ENCODE assay signal across 8 mouse cellular contexts in the genomic region with DNA sequence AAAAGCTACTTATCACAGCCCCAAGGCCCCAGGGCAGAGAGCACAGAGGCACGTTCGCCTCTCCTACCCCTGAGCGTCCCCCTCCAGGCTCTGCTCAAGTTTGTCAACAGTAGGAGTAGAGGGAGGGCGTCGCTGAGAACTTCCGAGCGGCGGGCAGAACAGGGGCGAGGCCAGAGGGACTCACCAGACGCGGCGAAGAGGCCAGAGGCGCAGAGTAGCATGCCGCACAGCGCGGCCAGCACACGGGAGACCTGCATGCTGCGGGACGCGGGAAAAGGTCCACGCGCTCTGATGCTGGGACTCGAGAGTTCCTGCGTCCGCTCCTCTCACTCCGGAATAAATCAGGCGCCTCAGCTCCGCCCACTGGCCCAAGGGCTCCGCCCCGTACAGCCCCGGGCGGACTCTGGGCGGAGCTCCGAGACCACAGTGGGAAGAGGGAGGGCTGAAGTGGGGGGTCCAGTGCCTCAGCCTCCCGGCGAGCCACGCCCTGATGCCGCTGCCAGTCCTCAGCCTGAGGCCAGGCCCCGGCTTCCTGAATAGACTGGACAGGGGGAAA. TPM values are rescaled to one million over a fixed set of nuclear protein-coding genes. Genes with fewer than 3 reads are reported as not detected.
DNase-seq lines count a peak whose midpoint lies in the region; ATAC-seq lines count a peak whose summit lies in the region.

Gene Mfge8, minus strand, starts transcription at position 350 of the 556 bp plus-strand sequence.

- H3K4me2 ChIP-seq in heart, embryonic 14.5 days (ENCODE audit: low read length), result peak within 1 kb of the TSS; percentile 65
- H3K4me2 ChIP-seq in liver, embryonic 12.5 days, result peak within 1 kb of the TSS; percentile 84

- WGBS in forebrain, embryonic 10.5 days, result 0% methylated on average over 39 of the region's 39 CpGs
- under 1% methylated on average over 39 of the region's 39 CpGs for WGBS in heart, embryonic 14.5 days
- under 1% methylated on average over 39 of the region's 39 CpGs for WGBS in liver, embryonic 12.5 days (ENCODE audit: insufficient replicate concordance)

- peak within 1 kb of the TSS; percentile 75 for H3K4me3 ChIP-seq in forebrain, embryonic 10.5 days
- H3K4me3 ChIP-seq in heart, embryonic 14.5 days (ENCODE audit: control insufficient read depth in 1 of 2, insufficient read depth in 1 of 2, low read depth in 1 of 2, low read length in 2 of 2), result peak within 1 kb of the TSS; percentile 63 to 68
- peak within 1 kb of the TSS; percentile 58 for H3K4me3 ChIP-seq in liver, embryonic 12.5 days

- peaks cover 7% of the 10 kb centered on the region for H3K27me3 ChIP-seq in forebrain, embryonic 10.5 days (ENCODE audit: poor library complexity, severe bottlenecking)
- no peaks in the 10 kb centered on the region for H3K27me3 ChIP-seq in heart, embryonic 14.5 days (ENCODE audit: control insufficient read depth, insufficient read depth, low read length)
- peaks cover 10% of the 10 kb centered on the region; the same call in 1 of the 2 replicates for H3K27me3 ChIP-seq in liver, embryonic 12.5 days (replicated peaks)
- H3K27me3 ChIP-seq in splenic B cell, adult 2 months (ENCODE audit: control insufficient read depth, insufficient read depth, low read length, poor library complexity, severe bottlenecking), result no peaks in the 10 kb centered on the region

- peaks cover 32% of the 10 kb centered on the region for H3K4me1 ChIP-seq in forebrain, embryonic 10.5 days
- H3K4me1 ChIP-seq in heart, embryonic 14.5 days (ENCODE audit: control insufficient read depth in 2 of 2, insufficient read depth in 2 of 2, low read length in 2 of 2), result peaks cover 14 to 30% of the 10 kb centered on the region in 2 experiments
- H3K4me1 ChIP-seq in liver, embryonic 12.5 days, result peaks cover 27% of the 10 kb centered on the region

- no peaks in the 10 kb centered on the region for H3K9me3 ChIP-seq in forebrain, embryonic 10.5 days
- H3K9me3 ChIP-seq in heart, embryonic 14.5 days (ENCODE audit: control insufficient read depth, low read length), result no peaks in the 10 kb centered on the region
- H3K9me3 ChIP-seq in liver, embryonic 12.5 days (replicated peaks), result no peaks in the 10 kb centered on the region

- ATAC-seq in CD4-positive, CD25-positive, alpha-beta regulatory T cell, adult 4 months, result peak; percentile 90
- peak; percentile 96 for ATAC-seq in heart, embryonic 14.5 days (ENCODE audit: insufficient number of reproducible peaks, insufficient read depth, low FRiP score, low read depth)
- peak; percentile 85 for ATAC-seq in liver, embryonic 12.5 days

- peak within 1 kb of the TSS; percentile 89 for H3K27ac ChIP-seq in forebrain, embryonic 10.5 days
- H3K27ac ChIP-seq in heart, embryonic 14.5 days (replicated peaks in 1 of 2; ENCODE audit: control insufficient read depth in 1 of 2, insufficient read depth in 1 of 2, low read depth in 2 of 2, low read length in 2 of 2), result peak within 1 kb of the TSS; percentile 86 to 87
- H3K27ac ChIP-seq in liver, embryonic 12.5 days, result 0 out of 2 replicates have a peak within 1 kb of the TSS, but pooled peaks have one; percentile 37

- H3K36me3 ChIP-seq in forebrain, embryonic 10.5 days (replicated peaks), result peaks cover 16% of the 10 kb centered on the region
- H3K36me3 ChIP-seq in heart, embryonic 14.5 days (ENCODE audit: control insufficient read depth, insufficient read depth, low read length), result peaks cover 17% of the 10 kb centered on the region
- H3K36me3 ChIP-seq in liver, embryonic 12.5 days, result no peaks in the 10 kb centered on the region
- no peaks in the 10 kb centered on the region for H3K36me3 ChIP-seq in splenic B cell, adult 2 months (ENCODE audit: control insufficient read depth, insufficient read depth, low read length, poor library complexity, severe bottlenecking)

- peak within 1 kb of the TSS; percentile 82 for H3K9ac ChIP-seq in heart, embryonic 14.5 days (ENCODE audit: low read length)
- peak within 1 kb of the TSS; percentile 42; the same call in 1 of the 2 replicates for H3K9ac ChIP-seq in liver, embryonic 12.5 days

- peak; percentile 30 for DNase-seq in brain, embryonic 18.5 days (ENCODE audit: low read depth, low spot score)
- peak; percentile 87 for DNase-seq in forebrain, embryonic 10.5 days (ENCODE audit: extremely low spot score, low spot score)
- DNase-seq in kidney, postnatal 10 days, result peak; percentile 94
- peak; percentile 68 for DNase-seq in naive thymus-derived CD4-positive, alpha-beta T cell, adult 2 months (ENCODE audit: low read depth)
- DNase-seq in splenic B cell, adult 2 months (ENCODE audit: low read depth, low spot score), result peak; percentile 78

RNA-seq across cellular contexts. Expression of gene Mfge8, which starts in this region (rescaled TPM):
- polyA plus RNA-seq in CD4-positive, CD25-positive, alpha-beta regulatory T cell, adult 4 months (2017; shearing (Covaris generic)), result 10 to 100 TPM; 17.4 to 29.5 TPM
- 82.4 and 86.6 TPM in 2 replicates for polyA plus RNA-seq in forebrain, embryonic 10.5 days (2016; fragmentation: Nextera tagmentation; extraction: Ambion mirVana)
- polyA plus RNA-seq in heart, embryonic 14.5 days (2014; fragmentation: Nextera tagmentation; extraction: Ambion mirVana), result 260 and 264 TPM in 2 replicates
- 58.0 and 59.4 TPM in 2 replicates for polyA plus RNA-seq in liver, embryonic 12.5 days (2016; fragmentation: Nextera tagmentation; extraction: Ambion mirVana)

Comparison
In these comparisons a context has a peak if more than half of its experiments do, and no peak if none do; other contexts are left out.
1. Peak in every context shown above with its lines: DNase-seq, ATAC-seq, H3K4me3 ChIP-seq and H3K27ac ChIP-seq.
2. DNase-seq: peak in every context shown above with its lines; median percentile 94 in kidney, postnatal 10 days; 87 in forebrain, embryonic 10.5 days; 78 in splenic B cell, adult 2 months; 68 in naive thymus-derived CD4-positive, alpha-beta T cell, adult 2 months; 30 in brain, embryonic 18.5 days.
3. H3K27ac ChIP-seq: peak in every context shown above with its lines; median percentile 89 in forebrain, embryonic 10.5 days; 86 in heart, embryonic 14.5 days; 37 in liver, embryonic 12.5 days.